Mouse (Mus musculus): Measurements from ENCODE around the gene Actr8.

Gene Actr8

DNA sequence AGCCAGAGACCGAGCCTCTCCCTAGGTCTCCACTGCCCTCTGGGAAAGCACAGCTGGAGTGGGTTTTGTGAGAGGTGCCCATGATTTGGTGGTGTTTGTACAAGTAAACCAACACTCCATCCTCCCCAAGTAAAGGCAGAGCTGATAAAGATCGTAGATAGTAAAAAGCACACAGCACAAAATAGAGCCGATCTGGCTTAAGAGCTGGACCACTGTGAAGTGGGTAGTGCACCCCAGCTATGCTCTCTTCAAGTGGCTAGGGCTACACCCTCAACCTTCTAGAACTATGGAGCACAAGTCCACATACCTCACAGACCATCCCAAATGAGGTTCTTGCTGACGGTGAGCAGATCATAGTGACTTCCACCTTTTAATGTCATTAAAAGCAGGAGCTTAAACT lies 61.3 kb downstream of the Actr8 start:
- no peak for DNase-seq (ENCODE audit: low read depth)

DNA sequence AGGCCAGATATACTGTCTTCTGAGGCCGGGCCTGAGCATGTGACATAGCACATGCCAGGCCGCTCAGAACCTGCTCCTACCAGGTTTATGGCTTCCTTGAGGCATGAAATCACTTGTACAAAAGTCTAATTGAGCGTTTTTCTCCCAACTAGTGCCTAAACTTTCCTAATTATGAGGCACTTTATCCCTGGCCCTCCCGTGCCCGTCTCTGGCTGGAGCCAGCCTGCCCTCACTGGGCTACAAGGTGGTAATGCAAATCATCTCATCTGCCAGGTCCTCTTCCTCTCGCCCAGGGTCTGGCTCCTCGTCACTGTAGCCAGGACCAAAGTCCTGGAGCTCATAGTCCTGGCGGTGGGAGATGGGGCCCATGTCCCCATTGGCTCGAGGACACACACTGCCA lies 63.7 kb downstream of the Actr8 start:
- DNase-seq (ENCODE audit: low read depth) = no peak

DNA sequence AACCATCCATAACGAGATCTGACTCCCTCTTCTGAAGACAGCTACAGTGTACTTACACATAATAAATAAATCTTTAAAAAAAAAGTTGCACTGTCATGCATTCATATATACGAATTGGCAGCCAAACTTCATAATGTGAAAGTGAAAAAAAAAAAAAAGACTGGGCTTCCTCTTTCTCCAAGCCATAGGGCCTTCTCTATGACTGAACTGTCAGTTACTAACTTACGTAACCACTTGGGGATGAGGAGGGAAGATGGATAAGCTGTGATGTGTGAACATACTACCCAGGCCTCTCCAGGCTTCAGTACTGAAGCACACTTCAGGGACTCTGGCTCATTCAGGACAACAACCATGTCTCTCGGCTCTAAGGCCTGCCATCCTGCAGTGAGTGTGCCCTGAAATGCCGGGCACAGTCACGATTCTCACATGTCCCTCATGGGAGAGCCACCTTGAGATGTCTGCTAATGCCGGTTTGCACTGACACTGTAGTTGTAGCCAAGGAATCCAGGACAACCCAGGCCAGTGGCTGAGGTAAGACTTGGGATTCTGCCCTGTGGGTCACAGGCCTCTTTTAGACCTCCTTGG lies 65.3 kb downstream of the Actr8 start:
- DNase-seq (ENCODE audit: low read depth) = no peak

DNA sequence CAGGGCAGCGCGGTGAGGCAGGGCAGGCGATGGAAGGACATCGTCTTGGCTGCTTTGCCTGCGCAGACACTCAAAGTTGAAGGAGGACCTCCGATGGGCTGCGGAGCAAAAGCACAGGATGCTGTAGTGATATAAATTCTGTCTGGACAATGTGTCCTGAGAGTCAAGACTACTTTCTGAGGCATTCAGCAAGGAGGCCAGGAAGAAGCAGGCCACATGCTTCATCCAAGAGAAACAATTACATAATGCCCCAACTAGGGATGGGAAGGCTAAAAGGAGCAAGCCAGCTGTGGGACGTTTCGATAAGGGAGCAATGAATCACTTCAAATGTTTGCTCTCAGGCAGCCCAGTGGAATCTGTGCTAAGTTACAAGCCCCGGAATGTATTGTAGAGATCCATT lies 67.1 kb downstream of the Actr8 start:
- DNase-seq (ENCODE audit: low read depth) = no peak

DNA sequence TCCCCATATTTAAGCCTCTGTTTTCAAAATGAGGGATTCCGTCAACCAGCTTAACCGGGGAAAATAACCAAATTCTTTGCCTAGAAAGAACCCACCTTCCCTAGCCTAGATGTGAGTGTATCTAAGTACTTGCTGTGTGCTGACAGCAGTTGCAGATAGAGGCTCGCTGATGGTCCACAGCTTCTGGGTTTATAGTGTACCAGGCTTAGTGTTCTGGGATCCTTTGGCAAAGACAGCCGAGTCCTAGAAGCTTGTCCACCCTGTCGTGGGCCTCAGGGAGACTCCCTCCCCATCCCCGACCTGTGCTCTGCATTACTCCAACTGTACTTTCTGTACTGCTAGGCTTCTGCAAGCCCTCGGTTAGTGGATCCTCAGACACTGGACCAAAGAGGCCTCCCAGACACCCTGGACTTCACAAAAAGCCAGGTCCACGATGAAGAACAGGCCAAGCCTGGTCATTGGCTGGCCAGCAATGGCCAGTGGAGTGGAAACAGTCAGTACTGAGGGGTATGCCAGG lies 67.6 kb downstream of the Actr8 start:
- DNase-seq (ENCODE audit: low read depth) = no peak

DNA sequence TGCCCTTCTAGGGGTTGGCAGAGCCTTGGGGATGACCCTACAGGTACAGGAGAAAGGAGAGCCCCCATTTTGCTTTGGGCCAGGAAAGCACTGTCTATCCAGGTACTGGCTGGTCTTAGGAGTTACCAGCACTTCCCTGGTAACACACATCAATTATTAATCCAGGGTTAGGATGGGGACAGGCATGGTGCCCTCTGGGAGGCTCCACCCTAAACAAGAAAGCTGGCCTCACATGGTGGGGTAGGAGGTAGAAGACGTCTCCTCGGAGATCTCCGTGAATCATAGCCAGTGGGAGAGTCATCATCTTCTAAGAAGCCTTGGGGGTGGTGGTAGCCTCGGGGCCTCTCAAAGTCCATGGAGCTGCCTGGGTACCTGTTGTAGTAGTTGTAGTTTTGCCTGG lies 68.8 kb downstream of the Actr8 start:
- no peak for DNase-seq (ENCODE audit: low read depth)

DNA sequence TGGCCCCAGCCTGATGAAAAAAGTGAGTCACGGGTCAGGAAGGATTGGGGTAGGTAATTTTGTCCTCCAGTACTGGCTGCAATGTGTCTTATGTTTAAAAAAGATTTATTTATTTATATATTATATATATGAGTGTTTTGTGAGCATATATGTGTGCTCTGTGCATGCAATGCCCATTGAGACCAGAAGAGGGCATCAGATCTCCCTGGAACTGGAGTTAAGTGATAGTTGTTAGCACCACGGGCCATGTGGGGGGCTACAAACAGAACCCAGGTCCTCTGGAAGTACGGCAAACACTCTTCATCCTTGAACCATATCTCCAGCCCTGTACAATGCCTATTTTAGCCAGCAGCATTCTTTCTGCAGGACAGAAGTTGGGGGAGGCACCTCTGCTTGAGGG lies 69.9 kb downstream of the Actr8 start:
- no peak for DNase-seq (ENCODE audit: low read depth)

DNA sequence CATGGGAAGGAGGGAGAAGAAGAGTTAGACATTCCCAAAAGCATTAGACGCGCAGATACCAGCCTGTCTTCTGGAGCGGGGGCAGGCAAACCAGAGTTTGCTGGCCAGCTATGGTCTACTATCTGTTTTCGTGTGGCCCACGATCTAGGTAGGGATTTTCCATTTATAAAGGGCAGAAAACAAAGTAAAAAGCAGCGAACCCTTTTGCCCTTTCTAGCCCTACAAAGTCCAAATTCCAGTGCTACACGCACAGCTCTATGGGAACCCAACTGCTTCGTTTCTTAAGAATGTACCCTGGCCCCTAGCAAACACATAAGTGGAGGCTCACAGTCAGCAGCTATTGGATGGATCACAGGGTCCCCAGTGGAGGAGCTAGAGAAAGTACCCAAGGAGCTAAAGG lies 72.1 kb downstream of the Actr8 start:
- no peak for DNase-seq (ENCODE audit: low read depth)

DNA sequence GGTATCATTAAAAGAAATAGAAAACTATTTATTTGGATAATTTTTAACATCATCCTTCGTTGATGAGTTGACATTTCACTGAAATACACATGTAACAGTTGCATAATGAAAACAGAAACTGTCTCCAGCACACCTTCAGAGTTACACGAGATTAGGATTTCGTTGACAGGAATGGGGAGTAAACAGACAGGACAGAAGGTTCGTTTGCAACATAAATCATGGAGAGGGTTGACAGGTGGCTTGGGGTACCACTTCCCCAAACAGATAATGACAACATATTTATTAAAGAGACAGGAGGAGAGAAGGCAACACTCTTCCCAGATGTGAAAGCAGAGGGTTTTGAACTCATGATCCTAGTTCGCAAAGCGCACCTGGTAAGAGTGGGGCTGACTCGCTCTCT lies 76.8 kb downstream of the Actr8 start:
- DNase-seq (ENCODE audit: low read depth) = no peak

Data from c-Kit-positive CD71-negative TER-119-negative erythroid progenitor cells, embryonic 14.5 days (primary cell).